Mouse (Mus musculus) liver (tissue): Measurements from ENCODE around the gene Fbxl22.

Source experiments
- DNase-seq: peaks from one replicate; pipeline ENCODE4 v3.0.0-alpha.2; 2020; ENCODE audit warnings: mixed read lengths

Gene Fbxl22

DNA sequence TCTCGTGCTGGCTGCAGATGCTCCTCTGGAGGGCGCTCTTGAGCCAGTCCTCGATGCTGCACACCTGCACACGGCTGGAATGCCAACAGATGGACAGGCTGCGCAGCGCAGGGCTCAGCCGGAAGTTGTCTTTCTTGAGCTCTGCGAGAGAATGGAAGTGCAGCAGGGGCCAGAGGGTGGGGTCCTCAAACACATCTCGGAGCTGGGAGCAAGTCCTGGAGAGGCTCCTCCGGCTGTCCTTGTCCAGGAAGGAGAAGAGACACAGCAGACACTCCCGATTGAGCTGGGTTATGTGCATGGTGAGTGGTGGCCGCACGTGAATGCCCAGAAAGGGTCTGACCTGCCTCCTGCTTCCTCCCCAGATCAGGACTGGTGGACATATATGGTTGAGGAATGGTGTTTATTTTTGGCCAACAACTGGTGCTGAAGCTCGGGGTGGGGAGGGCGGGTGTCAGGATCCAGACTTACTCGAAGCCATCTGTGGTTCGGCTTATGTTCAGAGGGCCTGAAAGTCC is at the start of gene Fbxl22:
Fbxl22 (minus strand) TSS at position 338 of the 515 bp plus-strand sequence.
- peak; percentile 48 for DNase-seq

DNA sequence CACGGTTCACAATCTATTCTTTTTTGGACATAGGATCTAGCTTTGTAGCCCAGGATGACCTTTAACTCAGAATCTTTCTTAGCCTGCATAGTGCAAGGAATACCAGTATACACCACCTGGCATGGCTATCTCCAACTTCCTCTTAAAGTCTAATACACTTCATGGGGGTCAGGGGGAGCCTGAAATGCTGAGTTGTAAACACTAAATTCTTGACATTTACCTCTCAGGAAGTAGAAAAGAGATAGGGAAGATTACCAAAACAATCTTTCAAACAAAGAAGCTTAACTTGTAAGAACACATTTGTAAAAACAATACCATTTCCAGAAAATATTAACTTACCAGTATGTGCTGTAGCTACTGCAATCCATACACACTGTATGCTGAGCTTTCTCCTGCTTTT is 47.8 kb upstream of the Fbxl22 start:
- no peak for DNase-seq

DNA sequence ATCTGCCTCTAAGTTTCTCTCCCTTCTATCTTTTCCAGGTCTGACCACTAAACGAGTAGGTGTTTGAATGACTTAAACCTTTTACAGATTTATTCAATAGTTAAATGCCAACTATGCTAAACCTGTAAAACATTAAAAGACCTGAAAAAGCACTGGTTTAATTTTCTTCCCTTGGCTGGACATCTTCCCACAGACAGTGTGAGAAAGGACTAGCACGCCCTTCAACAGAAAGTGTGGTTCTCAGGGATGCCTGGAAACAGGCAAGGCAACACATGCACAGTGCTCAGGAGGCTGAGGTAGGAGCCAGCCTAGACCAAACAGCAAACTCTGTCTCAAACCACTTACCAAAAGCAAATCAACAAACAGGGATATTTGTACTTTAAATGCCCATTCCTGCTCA is 47.1 kb upstream of the Fbxl22 start:
- no peak for DNase-seq

DNA sequence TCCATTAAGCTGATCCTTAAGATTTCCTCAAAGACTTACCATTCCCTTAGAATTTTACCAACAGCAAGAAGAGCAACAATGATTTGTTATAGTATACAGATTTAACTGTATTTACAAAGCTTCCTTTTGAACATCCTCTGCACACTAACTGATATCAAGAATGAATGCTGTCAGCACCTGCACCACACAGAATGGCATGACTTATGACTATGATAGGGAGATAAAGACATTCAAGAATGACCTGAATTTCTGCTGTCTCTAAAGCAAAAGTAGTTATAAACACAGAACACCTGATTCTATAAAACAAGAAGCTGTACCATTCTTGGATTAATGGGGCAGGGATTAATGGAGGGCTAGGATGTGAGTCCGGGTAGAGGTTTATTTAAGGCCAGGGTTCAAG is 46.3 kb upstream of the Fbxl22 start:
- DNase-seq = no peak

DNA sequence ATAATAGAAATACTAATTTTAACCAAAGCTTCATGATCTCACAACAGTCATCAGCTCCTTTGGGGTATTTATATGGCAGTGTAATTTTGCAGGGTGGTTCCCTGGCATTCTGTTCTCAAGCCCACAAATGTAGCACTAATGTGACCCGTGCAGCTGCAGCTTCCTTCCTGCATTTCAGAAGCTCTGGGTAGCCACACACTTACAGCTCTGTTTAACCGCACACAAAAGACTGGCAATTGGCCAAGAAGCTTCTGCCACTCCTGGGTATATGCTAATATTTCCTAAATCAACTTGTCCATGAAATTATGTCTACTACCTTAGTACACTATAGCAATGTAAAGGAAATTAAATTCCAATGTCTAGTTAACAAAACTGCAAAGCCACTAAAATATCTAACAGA is 45.9 kb upstream of the Fbxl22 start:
- peak; percentile 21 for DNase-seq

DNA sequence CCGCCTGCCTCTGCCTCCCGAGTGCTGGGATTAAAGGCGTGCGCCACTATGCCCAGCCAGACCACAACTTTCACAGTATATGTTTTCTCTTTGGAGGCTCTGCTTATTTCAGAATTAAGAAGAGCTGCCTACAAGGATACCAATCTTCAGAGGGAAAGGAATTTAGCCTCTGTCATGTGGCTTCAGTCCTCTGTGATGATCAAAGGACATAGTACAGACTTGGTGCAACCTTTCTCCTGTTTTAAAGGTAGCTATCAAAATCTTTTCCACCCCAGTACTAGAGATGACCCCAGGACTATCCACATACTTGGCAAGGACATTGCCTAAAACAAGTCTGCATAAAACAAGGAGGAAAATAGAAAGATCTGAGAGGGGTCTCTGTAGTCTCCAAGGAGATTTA is 44.6 kb upstream of the Fbxl22 start:
- no peak for DNase-seq

DNA sequence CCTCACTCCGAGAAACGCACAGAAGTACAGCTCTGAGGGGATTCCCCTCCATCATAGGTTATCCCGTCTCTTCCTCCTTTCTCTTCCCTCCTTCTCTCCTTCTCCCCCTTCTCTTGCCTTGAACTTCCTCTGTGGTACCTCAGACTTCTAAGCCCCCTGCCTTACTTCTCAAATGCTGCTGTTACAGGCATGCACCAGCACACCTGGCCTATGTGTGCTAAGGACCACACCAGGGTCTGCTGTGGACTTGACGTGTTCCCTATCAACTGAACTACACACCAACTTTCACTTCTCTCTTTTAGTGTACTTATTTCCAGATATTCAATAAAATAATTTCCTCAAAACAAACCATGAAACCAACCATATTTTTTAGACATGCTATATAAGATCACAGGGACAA is 28.4 kb upstream of the Fbxl22 start:
- no peak for DNase-seq

DNA sequence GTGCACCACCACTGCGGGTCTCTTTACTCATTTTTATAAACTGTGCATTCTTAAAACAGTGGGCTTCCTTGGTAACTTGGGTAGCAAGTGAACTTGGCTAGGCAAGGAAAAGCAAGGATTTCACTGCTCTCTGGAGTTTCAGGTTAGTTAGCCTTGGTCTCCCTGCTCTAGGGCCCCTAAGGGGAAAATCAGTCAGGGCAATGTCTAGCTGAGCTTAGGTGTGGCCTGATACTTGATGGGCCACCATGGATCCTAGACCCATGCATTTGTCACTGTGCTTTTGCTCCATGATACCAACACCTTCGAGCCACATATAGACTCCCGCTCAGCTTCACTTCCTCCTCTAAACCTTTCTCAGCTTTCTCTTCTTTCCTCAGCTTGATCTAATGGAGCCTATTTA is 7.2 kb upstream of the Fbxl22 start:
- no peak for DNase-seq

DNA sequence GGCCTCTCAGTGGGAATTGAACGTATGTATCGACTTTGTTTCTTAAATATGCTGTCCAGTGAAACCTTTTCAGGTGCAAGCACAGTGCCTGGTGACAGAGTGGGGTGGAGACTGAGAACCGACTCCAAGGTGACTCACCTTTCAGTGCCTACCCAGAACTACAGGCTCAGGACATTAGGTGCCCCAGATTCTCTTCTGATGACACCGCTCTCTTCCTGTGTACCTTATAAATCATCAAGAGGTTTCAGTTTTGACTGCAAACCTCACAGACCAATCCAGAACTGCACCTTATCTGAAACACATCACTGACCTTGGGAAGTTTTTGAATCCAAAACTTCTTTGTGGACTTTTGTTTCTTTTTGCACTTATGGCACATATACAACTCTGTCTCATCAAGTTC is 5.9 kb upstream of the Fbxl22 start:
- DNase-seq = no peak

DNA sequence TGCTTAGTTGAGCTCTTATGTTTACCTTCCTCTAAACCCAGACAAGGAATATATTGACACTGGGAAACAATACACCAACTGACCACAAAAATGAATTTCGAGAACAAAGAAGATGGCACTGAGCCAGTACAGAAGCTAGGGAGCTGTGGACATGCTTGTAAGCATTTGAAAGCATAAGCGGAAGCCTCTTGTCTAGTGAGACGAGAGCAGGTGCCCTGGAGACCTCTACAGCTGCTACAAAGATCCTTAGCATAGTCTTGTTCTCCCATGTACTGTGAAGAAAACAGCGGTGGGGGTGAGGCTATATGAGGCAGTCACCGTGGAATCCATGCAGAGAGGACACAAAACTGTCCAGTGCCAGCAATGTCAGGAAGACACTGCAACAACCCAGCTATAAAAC is 4.5 kb upstream of the Fbxl22 start:
- DNase-seq = no peak

DNA sequence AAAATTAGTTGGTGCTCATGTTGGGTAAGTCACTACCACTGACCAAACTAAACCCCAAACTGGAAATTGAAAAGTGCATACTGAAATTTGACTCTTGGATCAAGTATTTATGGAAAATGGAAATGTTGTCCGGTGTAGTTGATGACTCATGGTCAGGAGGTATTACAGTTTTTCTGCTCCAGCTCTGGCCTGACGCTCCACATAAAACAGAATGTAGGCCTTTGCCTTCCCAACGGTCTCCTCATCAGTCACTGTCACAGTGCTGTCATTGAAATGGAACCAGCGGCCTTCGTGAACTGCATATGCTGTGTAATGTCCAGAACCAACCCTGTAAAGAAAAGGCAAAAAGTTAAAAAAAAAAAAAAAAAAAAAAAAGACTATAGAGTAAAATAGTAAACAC is 3.9 kb upstream of the Fbxl22 start:
- DNase-seq = no peak

DNA sequence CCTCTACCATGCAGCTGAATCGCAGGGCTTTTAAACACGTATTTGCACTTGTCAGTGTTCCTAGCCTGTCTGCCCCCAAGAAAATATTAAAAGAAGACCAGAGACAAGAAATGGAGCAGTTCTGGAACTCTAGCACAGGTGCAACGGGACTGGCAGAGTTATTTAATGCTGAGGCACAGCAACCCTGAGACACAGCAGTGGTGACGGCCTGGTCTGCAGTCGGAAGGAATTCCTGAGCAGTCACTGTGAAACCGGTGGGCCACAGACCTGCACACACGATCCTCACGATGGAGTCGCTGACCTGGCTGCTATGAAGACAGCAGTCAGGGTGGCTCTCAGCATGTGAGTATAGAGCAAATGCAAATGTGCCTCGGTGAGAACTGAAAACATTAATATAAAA is 3.4 kb upstream of the Fbxl22 start:
- DNase-seq = no peak

DNA sequence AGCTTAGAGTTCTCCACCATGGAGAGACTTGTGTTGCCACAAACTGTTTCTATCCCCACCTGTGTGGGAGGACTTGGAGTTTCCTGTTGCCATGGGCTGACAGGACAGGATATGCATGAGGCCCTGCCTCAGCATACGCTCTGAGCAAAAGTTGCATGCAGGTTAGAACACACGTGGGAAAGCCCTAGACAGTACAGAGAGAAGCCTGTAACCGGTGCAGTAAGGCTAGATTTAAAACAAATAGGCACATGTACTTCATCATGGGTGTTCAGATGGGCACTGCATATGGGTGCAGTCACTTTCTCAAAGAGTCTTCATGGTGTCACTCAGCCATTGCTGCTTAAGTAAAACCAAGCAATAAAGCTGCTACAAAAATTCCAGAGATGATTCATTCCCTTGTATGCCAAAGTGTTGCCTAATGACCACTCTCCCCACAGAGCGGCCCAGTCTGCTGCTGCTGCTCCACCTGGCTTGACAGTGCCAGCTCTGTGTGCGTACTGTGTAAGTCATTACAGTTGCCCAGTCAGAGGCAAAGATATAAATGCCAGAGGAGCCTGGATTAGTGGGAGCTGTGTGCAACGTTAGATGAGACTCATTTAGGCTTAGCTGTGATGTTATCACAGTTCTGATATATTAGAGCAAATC is 2.0 kb upstream of the Fbxl22 start:
- DNase-seq = no peak

DNA sequence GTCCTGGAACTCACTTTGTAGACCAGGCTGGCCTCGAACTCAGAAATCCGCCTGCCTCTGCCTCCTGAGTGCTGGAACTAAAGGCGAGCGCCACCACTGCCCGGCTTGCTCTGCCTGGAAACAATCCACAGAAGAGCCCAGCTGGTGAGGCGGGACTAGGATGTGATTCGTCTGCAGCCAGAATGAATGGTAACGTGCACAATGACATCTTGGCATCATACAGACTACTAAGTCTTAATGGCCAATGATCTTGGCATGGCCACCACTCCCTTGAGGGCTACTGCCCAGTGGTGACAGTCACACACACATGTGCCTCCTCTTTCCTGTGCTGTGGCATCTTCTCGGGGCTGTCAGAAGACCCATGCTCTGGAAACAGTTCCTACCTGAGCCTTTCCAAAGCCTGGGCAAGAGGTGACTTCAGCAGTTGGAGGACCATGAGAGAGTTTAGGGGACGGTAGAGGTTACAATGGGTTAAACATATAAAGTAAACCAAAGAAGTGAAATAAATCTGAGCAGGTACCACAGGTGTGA is 1.4 kb upstream of the Fbxl22 start:
- no peak for DNase-seq

DNA sequence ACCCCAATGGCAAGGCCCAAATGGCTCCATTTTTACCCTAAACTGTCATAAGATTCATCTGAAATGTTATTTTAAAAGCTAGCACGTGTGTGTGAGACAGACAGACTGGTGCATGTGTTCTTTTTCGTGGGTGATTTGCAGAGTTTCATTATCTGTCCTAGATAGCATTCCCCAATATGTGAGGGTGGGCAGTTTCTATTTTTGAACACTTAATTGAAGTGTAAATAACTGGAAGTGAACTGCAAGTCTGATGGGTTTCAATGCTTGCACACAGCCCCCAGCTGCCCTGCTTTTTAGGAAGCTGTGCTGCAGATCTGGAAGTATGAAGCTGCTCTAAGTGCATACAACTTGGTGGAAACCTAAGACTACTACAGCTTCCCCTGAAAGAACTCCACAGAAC is 722 bp upstream of the Fbxl22 start:
- DNase-seq = no peak

DNA sequence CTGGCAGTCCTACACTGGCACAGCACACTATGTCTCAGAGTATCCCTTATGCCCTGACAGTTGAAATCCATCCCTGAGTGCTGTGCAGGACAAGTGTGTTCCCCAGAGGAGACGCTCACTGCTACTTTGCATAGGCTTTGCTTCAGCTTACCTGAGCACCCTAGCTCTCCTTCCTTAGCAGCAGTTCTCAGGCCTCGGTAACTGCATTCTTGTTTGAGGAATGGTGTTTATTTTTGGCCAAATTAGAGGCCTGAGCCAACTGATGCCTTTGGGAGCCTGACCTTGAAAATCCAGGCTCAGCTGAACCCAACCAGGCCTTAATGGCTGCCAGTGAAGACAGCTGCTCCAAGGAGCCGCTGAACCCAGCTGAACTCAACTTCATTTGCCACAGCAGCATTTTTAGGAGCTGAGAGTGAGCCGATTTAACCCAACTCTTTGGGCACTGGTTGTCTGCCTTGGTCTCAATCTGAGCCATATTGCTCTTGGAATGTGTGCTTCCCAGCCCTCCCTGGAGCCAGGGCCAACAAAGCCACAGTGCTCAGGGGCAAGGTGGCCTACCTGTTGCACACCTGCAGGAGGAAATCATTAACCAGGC is 635 bp downstream of the Fbxl22 start:
- DNase-seq = no peak

DNA sequence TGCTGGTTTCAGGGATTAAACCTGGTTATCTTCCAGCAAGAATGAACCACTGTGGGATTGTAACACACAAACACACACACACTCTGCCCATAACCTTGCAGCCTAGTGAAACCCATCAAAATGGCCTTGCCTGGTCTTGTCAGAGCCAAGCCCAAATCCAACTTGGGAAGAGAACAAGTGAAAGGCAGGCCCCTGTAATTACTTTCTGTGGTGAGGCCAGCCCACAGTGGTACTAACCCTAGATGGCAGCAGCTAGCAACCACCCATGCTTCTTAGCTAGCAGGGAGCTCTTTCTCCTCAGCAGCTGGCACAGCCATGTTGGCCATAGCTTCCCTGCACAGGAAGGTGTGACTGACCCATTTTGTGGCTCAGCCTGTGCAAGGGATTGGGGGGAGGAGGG is 1.2 kb downstream of the Fbxl22 start:
- no peak for DNase-seq

DNA sequence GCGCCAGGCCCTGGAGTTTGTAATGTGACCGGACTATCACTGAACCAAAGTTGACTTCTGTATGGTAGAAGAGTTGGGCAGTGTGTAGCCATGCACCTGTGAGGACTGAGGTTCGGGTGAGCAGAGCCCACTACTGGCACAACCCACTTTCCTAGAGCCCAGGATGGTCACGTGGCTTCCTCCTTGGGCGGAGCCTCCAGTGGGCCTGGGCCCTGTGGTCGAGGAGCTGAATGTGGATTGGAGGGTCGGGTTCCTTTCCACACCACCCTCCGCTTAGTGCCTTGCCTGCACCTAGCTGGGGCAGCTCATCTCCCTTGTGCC is 2.1 kb downstream of the Fbxl22 start:
- peak; percentile 85 for DNase-seq

DNA sequence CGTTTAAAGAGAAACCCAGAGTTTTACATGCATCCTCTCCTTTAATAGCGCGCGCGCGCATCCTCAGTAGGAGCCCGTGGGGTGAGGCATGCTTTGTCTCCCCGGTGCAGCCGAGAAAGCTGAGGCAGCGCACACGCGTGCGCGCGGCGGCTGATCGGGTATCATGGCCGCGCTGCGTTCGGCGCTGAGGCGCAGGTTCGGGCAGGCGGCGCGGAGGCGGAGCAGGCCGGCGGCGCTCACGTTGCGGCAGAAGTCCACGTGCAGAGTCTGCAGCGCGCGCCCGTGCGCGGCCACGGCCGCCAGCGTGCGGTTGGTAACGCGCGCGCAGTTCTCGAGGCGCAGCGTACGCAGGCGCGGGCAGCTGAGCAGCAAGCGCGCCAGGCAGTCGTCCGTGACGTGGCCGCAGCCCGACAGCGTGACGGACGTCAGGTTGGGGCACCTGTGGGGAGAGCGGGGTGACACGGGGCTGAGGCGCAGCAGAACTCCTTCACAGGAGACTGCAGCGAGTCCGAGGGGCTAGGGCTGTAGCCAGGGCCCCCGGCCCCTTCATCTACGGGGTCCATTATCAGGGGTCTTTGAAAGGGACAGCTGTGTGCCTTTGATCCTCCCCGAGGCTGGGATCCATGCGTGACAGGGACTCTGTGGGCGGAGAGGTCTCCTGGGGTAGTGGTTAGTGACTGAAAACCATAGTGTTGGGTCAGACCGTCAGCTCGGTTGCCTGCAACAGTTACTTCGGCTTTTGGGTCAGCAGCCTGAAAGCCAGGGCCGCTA is 2.6 kb downstream of the Fbxl22 start:
- DNase-seq = peak; percentile 90

DNA sequence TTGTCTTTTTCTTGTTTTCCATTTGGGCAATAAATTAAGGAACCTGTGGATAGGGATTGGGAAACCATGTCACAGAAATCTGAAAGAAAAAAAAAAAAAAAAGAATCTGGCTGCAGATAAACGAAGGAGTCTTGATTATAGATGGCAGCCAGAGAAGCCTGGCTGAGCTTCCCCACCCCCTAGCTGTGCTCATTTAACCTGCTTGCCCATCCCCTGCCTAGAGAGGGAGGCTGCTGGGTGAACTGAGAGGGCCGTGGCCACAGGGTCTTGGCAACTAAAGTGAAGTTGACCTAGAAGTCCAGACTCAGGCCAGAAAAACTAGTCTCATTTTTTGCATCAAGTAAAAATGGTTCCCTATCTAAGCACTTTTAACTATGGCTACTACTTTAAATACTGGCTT is 3.4 kb downstream of the Fbxl22 start:
- DNase-seq = peak; percentile 46

DNA sequence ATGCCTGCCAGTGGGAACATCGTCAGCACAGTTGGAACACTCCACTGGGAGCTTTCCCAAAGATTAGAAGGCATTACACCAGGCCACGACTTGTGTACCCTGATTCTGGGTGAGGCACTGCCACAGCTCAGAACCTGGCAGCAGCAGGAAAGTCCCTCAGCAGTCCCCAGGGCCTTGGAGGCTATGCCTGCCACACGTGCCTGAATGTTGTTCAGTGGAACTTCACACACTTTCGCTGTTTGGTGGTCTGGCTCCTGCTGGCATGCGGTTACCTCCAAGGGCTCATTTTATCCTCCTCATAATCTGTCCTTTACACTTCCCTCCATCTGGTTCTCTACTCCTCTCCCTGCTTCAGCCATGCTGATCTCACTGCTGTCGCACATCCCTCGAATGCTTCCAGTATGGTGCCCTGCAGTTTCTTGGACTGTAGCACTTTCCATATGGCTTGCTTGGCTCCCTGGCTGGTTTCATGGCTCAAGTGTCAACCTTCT is 4.0 kb downstream of the Fbxl22 start:
- DNase-seq = no peak

DNA sequence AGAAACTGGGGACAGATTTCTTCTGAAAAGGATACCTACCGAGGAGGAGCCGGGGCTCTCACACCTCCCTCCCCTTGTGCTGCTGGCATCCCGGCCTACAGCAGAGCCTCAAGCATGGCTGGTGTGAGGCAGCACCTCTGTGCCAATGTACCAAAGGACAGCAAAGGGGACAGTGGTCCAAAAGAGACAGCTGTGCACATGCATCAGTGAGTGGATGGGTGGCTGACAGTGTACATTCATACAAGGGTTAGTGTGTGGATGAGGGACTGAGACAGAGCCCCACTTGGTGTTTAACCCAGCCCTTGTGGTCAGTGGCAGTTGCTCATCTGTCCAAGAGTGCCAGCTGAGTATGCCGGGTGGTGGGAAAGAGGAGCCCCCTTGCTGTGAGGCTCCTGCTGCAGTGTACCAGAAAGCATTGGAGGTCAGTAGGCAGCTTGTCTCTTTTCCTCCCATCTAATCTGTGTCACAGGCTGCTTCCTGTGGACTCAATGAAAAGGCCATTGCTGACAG is 5.4 kb downstream of the Fbxl22 start:
- DNase-seq = no peak

DNA sequence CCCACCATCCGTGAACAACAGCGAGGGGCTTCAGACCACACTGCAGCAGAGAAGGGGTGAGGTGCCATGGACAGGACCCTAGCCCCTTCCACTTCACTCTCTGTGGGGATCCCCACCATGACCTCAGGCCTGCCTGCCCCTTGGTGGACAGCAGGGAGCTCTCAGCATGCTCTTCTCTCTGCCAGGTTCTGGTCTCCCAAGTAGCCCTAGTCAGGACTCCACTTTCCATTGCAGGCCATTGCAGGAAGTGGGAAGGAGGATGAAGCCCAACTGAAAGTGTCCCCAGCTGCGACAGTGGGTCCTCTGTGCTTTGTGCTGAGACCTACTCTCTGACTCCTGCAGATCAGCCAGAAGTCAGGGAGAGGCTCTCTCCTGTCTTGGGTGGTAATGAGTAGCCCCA is 6.7 kb downstream of the Fbxl22 start:
- DNase-seq = no peak

DNA sequence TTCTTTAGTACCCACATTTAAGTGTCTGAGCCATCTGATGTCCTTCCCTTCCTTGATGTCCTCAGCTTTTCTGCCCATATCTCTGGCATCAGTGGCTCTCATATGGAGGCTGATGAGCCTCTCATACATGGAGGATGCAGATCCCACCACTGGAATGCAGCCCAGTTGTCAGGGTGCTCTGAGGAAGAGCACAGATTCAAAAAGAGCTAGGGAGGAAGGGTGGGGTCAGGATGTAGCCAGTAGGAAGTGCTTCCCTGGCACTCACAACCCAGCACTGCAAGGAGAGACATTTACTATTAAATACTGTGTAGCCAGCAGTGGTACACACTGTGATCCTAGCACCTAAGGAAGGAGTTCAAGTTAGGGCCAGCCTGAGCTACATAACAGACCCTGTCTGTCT is 8.0 kb downstream of the Fbxl22 start:
- DNase-seq = peak; percentile 19
